Mouse (Mus musculus): Measurements from ENCODE around the gene Spdye4a. TPM values are rescaled to one million over a fixed set of nuclear protein-coding genes. Genes with fewer than 3 reads are reported as not detected.

Gene Spdye4a
- total and polyA plus RNA-seq, 3 experiments = not detected

DNA sequence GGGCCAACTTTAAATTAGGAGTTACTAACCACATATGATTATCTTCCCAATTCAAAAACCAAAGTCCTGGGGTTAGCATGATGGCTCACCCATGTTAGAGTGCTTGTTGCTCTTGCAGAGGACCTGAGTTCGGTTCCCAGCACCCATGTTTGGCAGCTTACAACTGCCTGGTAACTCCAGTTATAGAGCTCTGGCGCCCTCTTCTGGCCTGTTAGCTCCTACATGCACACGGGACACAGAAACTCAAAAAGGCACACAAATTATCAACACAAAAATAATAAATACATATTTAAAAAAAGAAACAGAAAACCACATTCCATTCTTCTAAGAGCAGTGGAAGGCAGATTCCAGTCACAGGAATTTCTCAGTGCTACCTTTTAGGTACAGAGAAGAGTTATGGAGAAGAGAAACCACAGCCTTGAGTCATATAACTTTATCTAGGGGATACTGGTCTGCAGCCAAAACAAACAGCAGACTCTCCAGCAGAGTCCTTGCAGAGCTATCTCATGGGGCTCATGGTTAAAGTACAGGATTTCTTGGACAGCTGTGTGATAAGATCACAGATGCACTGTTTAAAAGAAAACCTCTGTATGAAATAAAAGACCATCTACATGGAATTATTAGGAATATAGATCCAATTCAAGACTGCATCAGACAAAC is 49.0 kb downstream of the Spdye4a start:
- Histone ChIP-seq H3K9me3 (replicated peaks; ENCODE audit: low read length) (peaks cover 15% of the 10 kb centered on the region), H3K9ac (ENCODE audit: insufficient read depth, low read depth) (no peak overlapping the region), H3K4me1 (ENCODE audit: control insufficient read depth in 1 of 2, insufficient read depth in 2 of 2) (peaks cover 0 to 12% of the 10 kb centered on the region in 2 experiments; a peak in 2 of 4 replicates), H3K27ac (ENCODE audit: insufficient read depth, low read depth) (no peak overlapping the region), H3K79me2 (replicated peaks; ENCODE audit: control insufficient read depth, extremely low read depth, insufficient read depth, poor library complexity, severe bottlenecking) (no peaks in the 10 kb centered on the region; the same call in 1 of the 2 replicates), H3K4me3 (replicated peaks in 1 of 3; ENCODE audit: low read depth in 2 of 3, low read length in 2 of 3, poor library complexity in 1 of 3) (no peak overlapping the region), H3K4me2 (ENCODE audit: insufficient read depth, low read depth, poor library complexity, severe bottlenecking) (no peak overlapping the region), H3K36me3 (replicated peaks in 1 of 2; ENCODE audit: control insufficient read depth in 1 of 2, insufficient read depth in 1 of 2, low read length in 1 of 2) (peaks cover 48 to 61% of the 10 kb centered on the region in 2 experiments), H3K27me3 (replicated peaks) (no peaks in the 10 kb centered on the region)
- dilution Hi-C loops (cut with MboI; ENCODE audit: extremely low pct_ligation_motif_present, extremely low pct_unique_long_range_greater_than_20kb, low sequenced_read_pairs) = no loop called here
- no peak for TF ChIP-seq USF2 (conservative IDR thresholded peaks at IDR 0.05; ENCODE audit: low read depth, low read length)
- no peak for TF ChIP-seq MAFK (IDR thresholded peaks at IDR 0.05; ENCODE audit: insufficient replicate concordance, low read length)
- TF ChIP-seq CTCF (conservative IDR thresholded peaks at IDR 0.05 in 1 of 2, IDR thresholded peaks at IDR 0.05 in 1 of 2; ENCODE audit: low read depth in 2 of 2, low read length in 2 of 2) = peak in 1 of 2 experiments; percentile 16; a peak in 2 of 4 replicates
- DNase-seq (ENCODE audit: extremely low read depth) = no peak
- in situ Hi-C loops (cut with MboI; ENCODE audit: low pct_ligation_motif_present, low pct_unique_long_range_greater_than_20kb, low sequenced_read_pairs) = no loop called here

DNA sequence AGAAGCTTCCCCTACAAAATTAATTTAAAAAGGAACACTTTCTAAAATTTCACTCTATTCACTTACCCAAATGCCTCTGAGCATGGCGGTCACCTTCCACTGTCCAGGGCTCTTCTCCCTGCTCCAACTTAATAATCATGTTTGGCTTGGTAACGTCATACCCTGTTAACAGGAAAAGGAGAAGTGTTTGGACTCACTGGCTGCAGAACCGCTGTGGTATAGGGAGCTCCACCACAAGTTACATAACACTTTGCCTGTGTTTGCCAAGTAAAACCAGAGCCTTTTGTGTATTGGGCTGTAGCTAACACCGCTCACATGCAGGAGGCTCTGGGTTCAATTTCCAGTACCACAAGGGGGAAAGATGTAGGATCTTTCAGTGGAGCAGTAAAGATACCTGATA is 50.7 kb downstream of the Spdye4a start:
- DNase-seq (ENCODE audit: extremely low read depth) = no peak
- in situ Hi-C loops (cut with MboI; ENCODE audit: low pct_ligation_motif_present, low pct_unique_long_range_greater_than_20kb, low sequenced_read_pairs) = no loop called here
- Histone ChIP-seq H3K9me3 (replicated peaks; ENCODE audit: low read length) (peaks cover 15% of the 10 kb centered on the region), H3K4me3 (replicated peaks in 1 of 3; ENCODE audit: low read depth in 2 of 3, low read length in 2 of 3, poor library complexity in 1 of 3) (no peak overlapping the region), H3K27me3 (replicated peaks) (no peaks in the 10 kb centered on the region), H3K4me2 (ENCODE audit: insufficient read depth, low read depth, poor library complexity, severe bottlenecking) (no peak overlapping the region), H3K36me3 (replicated peaks in 1 of 2; ENCODE audit: control insufficient read depth in 1 of 2, insufficient read depth in 1 of 2, low read length in 1 of 2) (peaks cover 48 to 77% of the 10 kb centered on the region in 2 experiments), H3K79me2 (replicated peaks; ENCODE audit: control insufficient read depth, extremely low read depth, insufficient read depth, poor library complexity, severe bottlenecking) (no peaks in the 10 kb centered on the region; the same call in 1 of the 2 replicates), H3K9ac (ENCODE audit: insufficient read depth, low read depth) (no peak overlapping the region), H3K27ac (ENCODE audit: insufficient read depth, low read depth) (no peak overlapping the region), H3K4me1 (ENCODE audit: control insufficient read depth in 1 of 2, insufficient read depth in 2 of 2) (peaks cover 0 to 12% of the 10 kb centered on the region in 2 experiments; a peak in 2 of 4 replicates)
- TF ChIP-seq SMC3 (IDR thresholded peaks at IDR 0.05; ENCODE audit: low read depth, low read length) (no peak), E2F4 (IDR thresholded peaks at IDR 0.05; ENCODE audit: insufficient replicate concordance, low read depth, low read length) (no peak), MEF2A (IDR thresholded peaks at IDR 0.05; ENCODE audit: borderline replicate concordance, low read depth, low read length) (no peak), SIN3A (IDR thresholded peaks at IDR 0.05; ENCODE audit: low read length) (no peak), USF1 (IDR thresholded peaks at IDR 0.05; ENCODE audit: low read depth, low read length) (no peak), RAD21 (IDR thresholded peaks at IDR 0.05; ENCODE audit: low read depth, low read length) (no peak), NELFE (IDR thresholded peaks at IDR 0.05; ENCODE audit: low read depth, low read length) (no peak), CHD2 (IDR thresholded peaks at IDR 0.05; ENCODE audit: low read length) (no peak), ZKSCAN1 (IDR thresholded peaks at IDR 0.05; ENCODE audit: borderline replicate concordance, low read depth, low read length) (no peak), MAX (IDR thresholded peaks at IDR 0.05; ENCODE audit: low read length) (no peak), TCF12 (IDR thresholded peaks at IDR 0.05; ENCODE audit: low read depth, low read length) (no peak), USF2 (conservative IDR thresholded peaks at IDR 0.05; ENCODE audit: low read depth, low read length) (no peak), HCFC1 (IDR thresholded peaks at IDR 0.05; ENCODE audit: low read depth, low read length) (no peak), KAT2A (IDR thresholded peaks at IDR 0.05; ENCODE audit: insufficient replicate concordance, low read length) (no peak)
- dilution Hi-C loops (cut with MboI; ENCODE audit: extremely low pct_ligation_motif_present, extremely low pct_unique_long_range_greater_than_20kb, low sequenced_read_pairs) = no loop called here

Other genes starting within 250 kb of the Spdye4a start
- 18.2 and 18.3 TPM in 2 replicates for gene Rnf216, start 113.9 kb downstream of the Spdye4a start, total RNA-seq (2012; rRNA removed)
- gene Rnf216, start 113.9 kb downstream of the Spdye4a start, total RNA-seq (2014; rRNA removed) = 15.5 and 17.6 TPM in 2 replicates
- 30.7 and 33.2 TPM in 2 replicates for gene Rnf216, start 113.9 kb downstream of the Spdye4a start, polyA plus RNA-seq (2012; ENCODE audit: insufficient read length, low read depth)
- not detected in 2 replicates for gene Olfr718-ps1, start 79.3 kb downstream of the Spdye4a start, total RNA-seq (2012; rRNA removed)
- gene Olfr718-ps1, start 79.3 kb downstream of the Spdye4a start, total RNA-seq (2014; rRNA removed) = not detected in 2 replicates
- gene Olfr718-ps1, start 79.3 kb downstream of the Spdye4a start, polyA plus RNA-seq (2012; ENCODE audit: insufficient read length, low read depth) = not detected in 2 replicates
- 3.8 and 4.3 TPM in 2 replicates for gene Rbak, start 46.1 kb downstream of the Spdye4a start, total RNA-seq (2012; rRNA removed)
- 4.9 and 5.1 TPM in 2 replicates for gene Rbak, start 46.1 kb downstream of the Spdye4a start, total RNA-seq (2014; rRNA removed)
- 6.1 and 6.9 TPM in 2 replicates for gene Rbak, start 46.1 kb downstream of the Spdye4a start, polyA plus RNA-seq (2012; ENCODE audit: insufficient read length, low read depth)
- gene Spdye4b, start 45.9 kb downstream of the Spdye4a start, total RNA-seq (2012; rRNA removed) = not detected in 2 replicates
- gene Spdye4b, start 45.9 kb downstream of the Spdye4a start, total RNA-seq (2014; rRNA removed) = not detected in 2 replicates
- not detected in 2 replicates for gene Spdye4b, start 45.9 kb downstream of the Spdye4a start, polyA plus RNA-seq (2012; ENCODE audit: insufficient read length, low read depth)
- gene Zfp12, start 8.3 kb upstream of the Spdye4a start, total RNA-seq (2012; rRNA removed) = 12.4 and 12.8 TPM in 2 replicates
- 15.9 and 18.8 TPM in 2 replicates for gene Zfp12, start 8.3 kb upstream of the Spdye4a start, total RNA-seq (2014; rRNA removed)
- gene Zfp12, start 8.3 kb upstream of the Spdye4a start, polyA plus RNA-seq (2012; ENCODE audit: insufficient read length, low read depth) = 11.2 and 13.1 TPM in 2 replicates
- gene Zfp316, start 43.1 kb upstream of the Spdye4a start, total RNA-seq (2012; rRNA removed) = 2.3 and 3.6 TPM in 2 replicates
- gene Zfp316, start 43.1 kb upstream of the Spdye4a start, total RNA-seq (2014; rRNA removed) = 0.84 and 1.1 TPM in 2 replicates
- 2.0 and 2.1 TPM in 2 replicates for gene Zfp316, start 43.1 kb upstream of the Spdye4a start, polyA plus RNA-seq (2012; ENCODE audit: insufficient read length, low read depth)
- 0.13 TPM in 1 of 2 replicates, not detected in the other for gene Zfp853, start 66.7 kb upstream of the Spdye4a start, total RNA-seq (2012; rRNA removed)
- not detected in 2 replicates for gene Zfp853, start 66.7 kb upstream of the Spdye4a start, total RNA-seq (2014; rRNA removed)
- 0.21 and 0.22 TPM in 2 replicates for gene Zfp853, start 66.7 kb upstream of the Spdye4a start, polyA plus RNA-seq (2012; ENCODE audit: insufficient read length, low read depth)
- 32.7 and 39.7 TPM in 2 replicates for gene E130309D02Rik, start 88.5 kb upstream of the Spdye4a start, total RNA-seq (2012; rRNA removed)
- gene E130309D02Rik, start 88.5 kb upstream of the Spdye4a start, total RNA-seq (2014; rRNA removed) = 22.8 and 23.7 TPM in 2 replicates
- gene E130309D02Rik, start 88.5 kb upstream of the Spdye4a start, polyA plus RNA-seq (2012; ENCODE audit: insufficient read length, low read depth) = 51.8 and 63.7 TPM in 2 replicates
- 16.3 and 18.7 TPM in 2 replicates for gene Zdhhc4, start 102.4 kb upstream of the Spdye4a start, total RNA-seq (2012; rRNA removed)
- gene Zdhhc4, start 102.4 kb upstream of the Spdye4a start, total RNA-seq (2014; rRNA removed) = 19.9 and 22.7 TPM in 2 replicates
- 39.4 and 51.5 TPM in 2 replicates for gene Zdhhc4, start 102.4 kb upstream of the Spdye4a start, polyA plus RNA-seq (2012; ENCODE audit: insufficient read length, low read depth)
- gene Grid2ip, start 130.4 kb upstream of the Spdye4a start, total RNA-seq (2012; rRNA removed) = not detected in 2 replicates
- not detected in 2 replicates for gene Grid2ip, start 130.4 kb upstream of the Spdye4a start, total RNA-seq (2014; rRNA removed)
- not detected in 2 replicates for gene Grid2ip, start 130.4 kb upstream of the Spdye4a start, polyA plus RNA-seq (2012; ENCODE audit: insufficient read length, low read depth)
- 77.7 and 91.7 TPM in 2 replicates for gene Kdelr2, start 176.9 kb upstream of the Spdye4a start, total RNA-seq (2012; rRNA removed)
- gene Kdelr2, start 176.9 kb upstream of the Spdye4a start, total RNA-seq (2014; rRNA removed) = 105 and 117 TPM in 2 replicates
- 53.2 and 75.7 TPM in 2 replicates for gene Kdelr2, start 176.9 kb upstream of the Spdye4a start, polyA plus RNA-seq (2012; ENCODE audit: insufficient read length, low read depth)
- gene Daglb, start 237.7 kb upstream of the Spdye4a start, total RNA-seq (2012; rRNA removed) = 10.4 and 10.8 TPM in 2 replicates
- 11.9 and 12.1 TPM in 2 replicates for gene Daglb, start 237.7 kb upstream of the Spdye4a start, total RNA-seq (2014; rRNA removed)
- gene Daglb, start 237.7 kb upstream of the Spdye4a start, polyA plus RNA-seq (2012; ENCODE audit: insufficient read length, low read depth) = 10.8 and 11.4 TPM in 2 replicates

Data from CH12.LX (cell line).